Mouse (Mus musculus) MEL (cell line): ENCODE results near the gene Tfap2c.

Experiments used
- CTCF ChIP-seq, 3 experiments: IDR thresholded peaks in 2 of 3; conservative IDR thresholded peaks in 1 of 3; 2 replicates each; pipeline ENCODE4 v1.5.1; 2011 to 2012; ENCODE audit warnings: low read length in 3 of 3, low read depth in 2 of 3, mild to moderate bottlenecking in 2 of 3, improper control_type of control experiment in 1 of 3, inconsistent platforms in 1 of 3, mixed read lengths in 1 of 3, moderate library complexity in 1 of 3; ENCODE audit not compliant: control insufficient read depth in 1 of 3, insufficient read depth in 1 of 3, poor library complexity in 1 of 3, severe bottlenecking in 1 of 3
- KAT2A ChIP-seq: conservative IDR thresholded peaks from 2 replicates; pipeline ENCODE4 v1.6.1; 2012; ENCODE audit warnings: low read depth, low read length, improper control_type of control experiment, inconsistent platforms
- MAX ChIP-seq: IDR thresholded peaks from 2 replicates; pipeline ENCODE4 v1.6.1; 2011; ENCODE audit warnings: low read length, improper control_type of control experiment
- POLR2A ChIP-seq, 2 experiments: IDR thresholded peaks; 2 replicates each; pipeline ENCODE4 v1.6.1; 2011 to 2012; ENCODE audit warnings: low read length in 2 of 2, mild to moderate bottlenecking in 2 of 2, control low read depth in 1 of 2, improper control_type of control experiment in 1 of 2, low read depth in 1 of 2, moderate library complexity in 1 of 2; ENCODE audit not compliant: control insufficient read depth in 1 of 2, insufficient read depth in 1 of 2, poor library complexity in 1 of 2
- SMC3 ChIP-seq: IDR thresholded peaks from 2 replicates; pipeline ENCODE4 v1.6.1; 2011; ENCODE audit warnings: low read depth, low read length, improper control_type of control experiment
- TCF12 ChIP-seq: IDR thresholded peaks from 2 replicates; pipeline ENCODE4 v1.6.1; 2014; ENCODE audit warnings: low read depth, mild to moderate bottlenecking, inconsistent platforms, low read length, improper control_type of control experiment, moderate library complexity
- USF2 ChIP-seq, 2 experiments: IDR thresholded peaks; 2 replicates each; pipeline ENCODE4 v1.6.1; 2011 to 2012; ENCODE audit warnings: improper control_type of control experiment in 2 of 2, low read length in 2 of 2, borderline replicate concordance in 1 of 2, inconsistent platforms in 1 of 2, low read depth in 1 of 2, mild to moderate bottlenecking in 1 of 2; ENCODE audit not compliant: insufficient read depth in 1 of 2

DNA sequence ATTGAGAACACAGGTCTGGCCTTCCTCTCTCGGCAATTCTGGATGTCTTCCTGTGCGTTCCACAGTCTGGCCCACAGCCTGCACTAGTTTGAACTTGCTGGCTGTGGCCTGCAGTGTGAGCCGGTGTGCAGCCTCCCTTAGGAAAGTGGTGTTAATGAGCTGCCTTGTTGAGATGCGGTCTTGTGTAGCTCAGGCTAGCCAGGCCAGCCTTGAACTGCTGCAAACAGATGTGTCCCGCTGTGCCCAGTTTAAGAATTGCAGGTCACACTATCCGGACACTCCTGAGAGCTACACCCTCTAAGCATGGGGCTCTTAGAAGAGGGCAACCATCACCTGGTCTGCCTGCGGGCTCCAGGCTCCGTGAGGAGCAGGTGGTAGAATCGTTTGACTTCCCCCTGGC lies 18.4 kb downstream of the Tfap2c start:
- no peak for TF ChIP-seq CTCF (IDR thresholded peaks at IDR 0.05 in 2 of 3, conservative IDR thresholded peaks at IDR 0.05 in 1 of 3; ENCODE audit: control insufficient read depth in 1 of 3, insufficient read depth in 1 of 3, low read depth in 2 of 3, low read length in 3 of 3, poor library complexity in 1 of 3, severe bottlenecking in 1 of 3)
- no peak for TF ChIP-seq USF2 (IDR thresholded peaks at IDR 0.05; ENCODE audit: borderline replicate concordance in 1 of 2, insufficient read depth in 1 of 2, low read depth in 1 of 2, low read length in 2 of 2)
- no peak for TF ChIP-seq KAT2A
- no peak for TF ChIP-seq SMC3
- TF ChIP-seq TCF12: no peak
- TF ChIP-seq POLR2A (IDR thresholded peaks at IDR 0.05; ENCODE audit: control insufficient read depth in 1 of 2, insufficient read depth in 1 of 2, low read depth in 1 of 2, low read length in 2 of 2, poor library complexity in 1 of 2): no peak
- TF ChIP-seq MAX: no peak
